Mouse (Mus musculus) intestine, embryonic 16.5 days (tissue): ENCODE data around the gene Gngt2. TPM values are rescaled to one million over a fixed set of nuclear protein-coding genes. Genes with fewer than 3 reads are reported as not detected.
A peak's percentile ranks its signal among the peaks of the same experiment; 100 is the strongest.

ENCODE experiments used
- ATAC-seq: fragments of 200-750 bp; cut with Nextera tagmentation; 2 replicates; pipeline ENCODE4 v1.8.0; 2017; ENCODE audit warnings: moderate TSS enrichment, moderate library complexity
- H3K27ac ChIP-seq: fragments of 300-500 bp; sonication (generic); 2 replicates; pipeline ENCODE4 v1.5.1; 2014; ENCODE audit warnings: mild to moderate bottlenecking, low read length
- H3K27me3 ChIP-seq: fragments of 300-500 bp; sonication (generic); replicated peaks from 2 replicates; pipeline ENCODE4 v1.6.1; 2014; ENCODE audit warnings: low read length, control low read depth, mixed read lengths; ENCODE audit not compliant: control insufficient read depth, insufficient read depth
- H3K36me3 ChIP-seq: fragments of 300-500 bp; sonication (generic); 2 replicates; pipeline ENCODE4 v1.6.1; 2014; ENCODE audit warnings: low read length, control low read depth; ENCODE audit not compliant: control insufficient read depth, insufficient read depth
- H3K4me1 ChIP-seq: fragments of 300-500 bp; sonication (generic); 2 replicates; pipeline ENCODE4 v1.6.1; 2014; ENCODE audit warnings: low read length, control low read depth, mixed read lengths; ENCODE audit not compliant: control insufficient read depth, insufficient read depth
- H3K4me2 ChIP-seq: fragments of 300-500 bp; sonication (generic); 2 replicates; pipeline ENCODE4 v1.6.1; 2014; ENCODE audit warnings: low read depth, low read length, control low read depth
- H3K4me3 ChIP-seq: fragments of 300-500 bp; sonication (generic); 2 replicates; pipeline ENCODE4 v1.5.1; 2014; ENCODE audit warnings: mild to moderate bottlenecking, low read length
- H3K9ac ChIP-seq: fragments of 300-500 bp; sonication (generic); 2 replicates; pipeline ENCODE4 v1.6.1; 2014; ENCODE audit warnings: low read depth, low read length
- H3K9me3 ChIP-seq: fragments of 300-500 bp; sonication (generic); 2 replicates; pipeline ENCODE4 v1.6.1; 2016; ENCODE audit warnings: low read length, control low read depth; ENCODE audit not compliant: control insufficient read depth
- WGBS: fragments of 180-500 bp; shearing (Covaris S2); extraction: QIAGEN DNeasy Blood & Tissue Kit; methylation state at CpG from one replicate; pipeline ENCODE4 v1.1.7; 2014; 5-methylcytosine and 5-hydroxymethylcytosine counted together
- polyA plus RNA-seq: library from polyadenylated mRNA; unstranded; fragments of >200 nt; fragmentation: Nextera tagmentation; extraction: Ambion mirVana; gene quantifications from 2 replicates; pipeline ENCODE4 v1.2.1, GENCODE M21; 2015

Gngt2 gene
- polyA plus RNA-seq, 1 experiment from 2014 or later = 17.4 TPM

DNA sequence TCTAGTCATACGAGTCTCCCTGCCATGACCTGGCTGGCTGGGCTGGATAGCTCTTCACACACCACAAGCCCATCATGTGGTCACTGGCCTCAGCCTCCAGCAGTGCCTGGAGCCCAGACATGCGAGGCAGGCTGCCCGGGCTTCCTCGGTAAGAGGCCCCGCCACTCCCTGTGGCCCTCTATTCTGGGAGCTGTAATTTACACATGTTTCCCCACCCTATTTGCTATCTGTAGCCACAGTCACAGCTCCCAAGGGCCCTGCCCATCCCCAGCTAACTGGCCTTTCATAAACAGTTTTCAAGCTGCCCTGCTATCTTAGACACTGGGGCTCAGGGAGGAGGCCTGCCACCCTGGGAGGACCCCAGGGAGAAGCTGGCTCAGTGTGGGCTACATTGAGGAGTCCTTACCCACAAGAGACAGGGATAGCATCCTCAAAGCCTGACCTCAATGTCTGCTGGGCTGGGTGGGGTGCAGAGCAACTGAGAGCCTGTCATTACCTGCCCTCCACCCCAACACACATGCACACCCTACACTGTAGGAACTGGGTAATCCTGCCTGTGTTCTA is 28.5 kb upstream of the Gngt2 start:
- 46% methylated on average over 5 of the region's 5 CpGs for WGBS

DNA sequence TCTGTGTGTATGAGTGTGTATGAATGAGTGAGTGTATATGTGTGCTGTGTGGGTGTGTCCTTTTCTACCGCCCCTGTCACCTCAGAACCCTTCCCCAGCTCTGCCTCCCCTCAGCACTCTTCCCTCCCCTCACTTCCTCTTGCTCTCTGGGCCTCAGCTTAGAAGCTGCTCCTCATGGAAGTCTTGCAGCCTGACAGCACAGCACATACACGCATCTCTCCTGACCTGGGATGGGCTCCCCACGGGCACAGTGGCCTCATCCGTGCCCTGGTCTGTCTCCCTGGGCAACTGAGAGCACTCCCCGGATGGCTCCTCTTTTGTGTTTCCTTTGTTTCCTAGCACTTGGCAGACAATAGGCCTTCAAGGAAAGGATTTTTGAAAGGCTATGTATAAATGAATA is 27.4 kb upstream of the Gngt2 start:
- H3K27ac ChIP-seq = no peak overlapping the region
- no peak for ATAC-seq
- WGBS = 36% methylated on average over 5 of the region's 5 CpGs

More for the DNA sequence above, 28.5 kb upstream of the Gngt2 start:
- no peak overlapping the region for H3K9ac ChIP-seq
- H3K9me3 ChIP-seq = peaks cover 7% of the 10 kb centered on the region; the same call in 1 of the 2 replicates
- no peak overlapping the region for H3K4me2 ChIP-seq
- H3K27me3 ChIP-seq = no peaks in the 10 kb centered on the region
- H3K4me3 ChIP-seq = no peak overlapping the region
- peaks cover 5% of the 10 kb centered on the region; the same call in 1 of the 2 replicates for H3K4me1 ChIP-seq
- no peaks in the 10 kb centered on the region for H3K36me3 ChIP-seq
- ATAC-seq = peak; percentile 79
- no peak overlapping the region for H3K27ac ChIP-seq

DNA sequence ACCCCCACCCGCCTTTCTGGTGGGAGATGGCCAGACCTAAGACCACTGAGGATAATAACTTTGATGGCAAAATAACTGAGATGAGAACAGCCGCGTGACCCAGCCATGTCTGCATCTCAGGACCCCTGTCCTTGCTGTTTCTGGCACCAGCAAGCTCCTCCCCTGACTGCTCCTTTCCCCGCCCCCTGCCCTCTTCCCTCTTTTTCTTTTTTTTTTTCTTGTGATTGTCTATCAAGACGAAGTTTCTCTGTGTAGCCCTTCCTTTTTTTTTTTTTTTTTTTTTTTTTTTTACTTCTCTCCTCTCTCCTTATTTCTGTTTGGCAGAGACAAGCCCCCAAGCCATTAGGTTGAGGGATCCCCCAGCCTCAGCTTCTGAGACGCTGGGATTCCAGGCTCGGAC is 26.2 kb upstream of the Gngt2 start:
- Histone ChIP-seq H3K36me3 (no peaks in the 10 kb centered on the region), H3K9ac (no peak overlapping the region), H3K4me2 (no peak overlapping the region), H3K27ac (no peak overlapping the region), H3K9me3 (peaks cover 7% of the 10 kb centered on the region; the same call in 1 of the 2 replicates), H3K27me3 (no peaks in the 10 kb centered on the region), H3K4me1 (peaks cover under 1% of the 10 kb centered on the region; the same call in 1 of the 2 replicates), H3K4me3 (no peak overlapping the region)
- WGBS = 62% methylated on average over 7 of the region's 7 CpGs
- no peak for ATAC-seq

More for the DNA sequence above, 27.4 kb upstream of the Gngt2 start:
- Histone ChIP-seq H3K36me3 (no peaks in the 10 kb centered on the region), H3K9ac (no peak overlapping the region), H3K4me1 (peaks cover 5% of the 10 kb centered on the region; the same call in 1 of the 2 replicates), H3K9me3 (peaks cover 7% of the 10 kb centered on the region; the same call in 1 of the 2 replicates), H3K4me2 (no peak overlapping the region), H3K27me3 (no peaks in the 10 kb centered on the region), H3K4me3 (no peak overlapping the region)

DNA sequence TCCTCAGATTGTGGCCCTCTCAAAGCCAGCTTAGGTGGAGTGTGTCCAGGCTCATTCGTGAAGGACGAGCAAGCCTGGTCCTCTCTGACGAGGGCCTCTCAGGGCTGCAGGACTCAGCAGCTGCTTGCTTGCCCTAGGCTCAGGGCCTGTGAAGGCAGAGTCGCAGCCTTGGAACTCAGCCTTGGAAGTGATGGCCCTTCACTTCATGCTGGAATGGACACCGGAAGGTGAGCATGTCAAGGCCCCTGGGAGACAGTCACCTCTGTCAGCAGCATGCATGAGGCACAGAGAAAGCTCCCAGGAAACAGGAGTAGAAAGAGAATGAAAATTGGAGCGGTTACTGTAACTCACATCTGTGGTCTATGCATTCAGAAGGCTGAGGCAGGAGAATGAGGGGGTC is 25.3 kb upstream of the Gngt2 start:
- Histone ChIP-seq H3K4me3 (no peak overlapping the region), H3K4me1 (no peaks in the 10 kb centered on the region), H3K9me3 (peaks cover 7% of the 10 kb centered on the region; the same call in 1 of the 2 replicates), H3K27ac (no peak overlapping the region), H3K4me2 (no peak overlapping the region), H3K27me3 (no peaks in the 10 kb centered on the region), H3K9ac (no peak overlapping the region), H3K36me3 (no peaks in the 10 kb centered on the region)
- 89% methylated on average over 6 of the region's 6 CpGs for WGBS
- ATAC-seq = no peak

DNA sequence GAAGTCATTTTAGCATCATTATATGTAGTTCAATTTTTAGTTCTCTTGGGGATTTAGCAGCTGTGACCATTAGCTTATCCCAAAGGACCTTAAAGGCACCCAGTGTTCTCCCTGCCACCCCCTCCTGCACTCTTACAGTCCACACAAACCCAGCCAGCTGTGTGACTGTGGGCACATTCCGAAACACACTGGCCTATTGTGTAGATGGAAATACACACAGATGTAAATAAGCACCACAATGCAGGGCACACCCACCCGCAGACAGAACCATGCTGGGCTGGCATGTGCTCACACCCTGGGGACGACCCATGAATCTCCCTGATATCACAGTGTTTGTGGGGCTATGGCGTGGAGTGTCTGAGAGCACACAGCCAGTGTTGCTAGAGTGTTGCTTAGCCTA is 24.8 kb upstream of the Gngt2 start:
- peaks cover 7% of the 10 kb centered on the region; the same call in 1 of the 2 replicates for H3K9me3 ChIP-seq
- H3K36me3 ChIP-seq = no peaks in the 10 kb centered on the region
- no peaks in the 10 kb centered on the region for H3K4me1 ChIP-seq
- no peak overlapping the region for H3K27ac ChIP-seq
- H3K27me3 ChIP-seq = no peaks in the 10 kb centered on the region
- H3K9ac ChIP-seq = no peak overlapping the region
- ATAC-seq = no peak
- 70% methylated on average over 4 of the region's 4 CpGs for WGBS
- no peak overlapping the region for H3K4me2 ChIP-seq
- no peak overlapping the region for H3K4me3 ChIP-seq

DNA sequence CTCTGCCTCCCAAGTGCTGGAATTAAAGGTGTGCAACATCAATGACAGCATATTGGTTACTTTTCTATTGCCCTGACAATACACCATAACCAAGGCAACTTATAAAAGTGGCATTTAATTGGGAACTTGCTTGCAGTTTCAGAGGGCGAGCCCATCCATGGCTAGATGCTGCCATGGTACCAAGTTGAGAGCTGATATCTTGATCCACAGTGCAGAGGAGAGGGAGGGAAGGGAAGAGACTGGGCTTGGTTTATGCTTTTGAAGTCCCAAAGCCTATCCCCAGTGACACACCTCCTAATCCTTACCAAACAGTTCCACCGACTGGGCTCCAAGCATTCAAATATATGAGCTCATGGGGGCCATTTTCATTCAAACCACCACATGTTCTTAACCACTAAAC is 22.9 kb upstream of the Gngt2 start:
- 90% methylated on average over 2 of the region's 2 CpGs for WGBS
- no peak overlapping the region for H3K4me2 ChIP-seq
- H3K9me3 ChIP-seq = no peaks in the 10 kb centered on the region
- no peaks in the 10 kb centered on the region for H3K27me3 ChIP-seq
- no peaks in the 10 kb centered on the region for H3K4me1 ChIP-seq
- H3K27ac ChIP-seq = no peak overlapping the region
- ATAC-seq = no peak
- H3K36me3 ChIP-seq = no peaks in the 10 kb centered on the region
- H3K9ac ChIP-seq = no peak overlapping the region
- no peak overlapping the region for H3K4me3 ChIP-seq

DNA sequence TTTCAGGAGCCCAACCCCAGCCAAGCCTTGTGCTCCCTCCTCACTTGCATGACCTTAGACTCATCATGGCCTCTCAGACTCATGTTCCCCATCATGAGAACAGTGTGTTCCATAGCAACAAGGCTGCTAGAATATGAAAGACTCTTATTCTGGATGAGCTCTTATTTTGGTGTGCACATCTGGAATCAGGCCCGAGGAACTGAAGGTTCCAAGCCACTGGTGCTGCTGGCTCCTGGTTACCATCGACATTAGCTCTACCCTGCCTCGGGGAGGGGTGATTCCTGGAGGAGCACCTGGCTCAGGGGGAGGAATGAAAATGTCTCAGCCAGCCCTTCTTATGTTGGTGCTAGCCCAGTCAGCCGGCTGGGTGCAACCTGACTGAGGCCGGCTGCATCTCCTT is 22.2 kb upstream of the Gngt2 start:
- Histone ChIP-seq H3K4me3 (no peak overlapping the region), H3K27ac (no peak overlapping the region), H3K9me3 (no peaks in the 10 kb centered on the region), H3K9ac (no peak overlapping the region), H3K27me3 (no peaks in the 10 kb centered on the region), H3K4me1 (no peaks in the 10 kb centered on the region), H3K4me2 (no peak overlapping the region), H3K36me3 (no peaks in the 10 kb centered on the region)
- 71% methylated on average over 5 of the region's 5 CpGs for WGBS
- ATAC-seq = no peak

DNA sequence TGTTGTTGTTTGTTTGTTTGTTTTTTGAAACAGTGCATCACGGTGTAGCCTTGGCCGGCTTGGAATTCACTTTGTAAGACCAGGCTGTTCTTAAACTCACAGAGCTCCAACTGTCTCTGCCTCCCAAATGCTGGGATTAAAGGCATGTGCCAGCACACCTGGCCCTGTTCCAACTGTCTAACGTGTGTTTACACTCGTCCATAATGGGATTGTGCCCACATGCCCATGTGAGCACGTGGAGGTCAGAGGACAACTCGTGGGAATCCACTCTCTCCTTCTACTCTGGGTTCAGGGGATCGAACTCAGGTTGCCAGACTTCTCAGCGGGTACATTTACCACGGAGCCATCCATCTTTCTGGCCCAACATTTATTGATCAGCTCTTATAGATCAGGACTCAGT is 21.6 kb upstream of the Gngt2 start:
- no peak for ATAC-seq
- 68% methylated on average over 9 of the region's 9 CpGs for WGBS
- no peaks in the 10 kb centered on the region for H3K27me3 ChIP-seq

DNA sequence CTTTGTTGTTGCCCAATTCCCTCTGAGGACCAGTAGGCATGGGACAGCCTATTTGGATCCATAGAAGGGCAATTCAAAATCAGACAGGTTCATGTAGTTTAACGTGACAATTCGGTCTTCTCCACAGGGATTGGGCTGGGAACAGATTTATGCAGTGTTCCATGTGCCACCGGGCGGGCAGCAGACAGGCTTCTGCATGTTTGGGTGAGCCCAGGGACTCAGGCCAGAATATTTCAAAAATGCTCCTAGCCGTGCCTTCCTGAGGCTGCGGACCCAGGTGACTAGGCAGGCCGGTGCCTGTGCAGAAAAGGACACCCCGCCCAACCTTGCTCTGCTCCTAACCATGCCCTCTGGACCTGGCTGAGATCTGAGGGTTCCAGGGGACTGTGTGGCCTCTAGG is 17.9 kb upstream of the Gngt2 start:
- Histone ChIP-seq H3K27ac (no peak overlapping the region), H3K4me1 (no peaks in the 10 kb centered on the region), H3K27me3 (no peaks in the 10 kb centered on the region), H3K9ac (no peak overlapping the region), H3K4me3 (no peak overlapping the region), H3K4me2 (no peak overlapping the region), H3K36me3 (no peaks in the 10 kb centered on the region), H3K9me3 (no peaks in the 10 kb centered on the region)
- peak; percentile 20; the same call in 1 of the 2 replicates for ATAC-seq
- 81% methylated on average over 8 of the region's 8 CpGs for WGBS

More for the DNA sequence above, 21.6 kb upstream of the Gngt2 start:
- Histone ChIP-seq H3K4me2 (no peak overlapping the region), H3K4me3 (no peak overlapping the region), H3K4me1 (no peaks in the 10 kb centered on the region), H3K27ac (no peak overlapping the region), H3K9me3 (no peaks in the 10 kb centered on the region), H3K9ac (no peak overlapping the region), H3K36me3 (no peaks in the 10 kb centered on the region)

DNA sequence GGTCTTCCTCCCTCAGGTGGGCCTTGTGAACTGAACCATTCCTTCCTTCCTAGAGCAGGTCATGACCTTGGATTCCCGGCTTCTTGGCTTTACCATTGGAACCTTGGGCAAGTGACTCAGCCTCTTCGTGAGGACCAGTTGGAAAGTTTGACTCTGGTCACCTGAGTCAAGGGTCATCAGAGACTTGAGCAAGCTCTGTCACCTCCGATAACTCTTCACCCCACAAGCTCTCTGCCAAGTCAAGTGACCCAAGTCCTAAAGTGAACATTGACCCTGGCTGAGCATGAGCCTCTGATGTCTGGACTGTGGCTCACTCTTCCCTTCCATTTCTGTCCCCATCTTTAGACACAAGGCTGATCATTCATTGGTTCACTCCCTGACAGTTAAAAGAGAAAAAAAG is 15.5 kb upstream of the Gngt2 start:
- no peak for ATAC-seq
- no peaks in the 10 kb centered on the region; the same call in 1 of the 2 replicates for H3K27me3 ChIP-seq
- H3K36me3 ChIP-seq = no peaks in the 10 kb centered on the region
- H3K27ac ChIP-seq = no peak overlapping the region
- H3K4me1 ChIP-seq = no peaks in the 10 kb centered on the region
- H3K4me2 ChIP-seq = no peak overlapping the region
- 80% methylated on average over 3 of the region's 3 CpGs for WGBS
- no peak overlapping the region for H3K9ac ChIP-seq
- H3K9me3 ChIP-seq = no peaks in the 10 kb centered on the region
- no peak overlapping the region for H3K4me3 ChIP-seq
